Mouse (Mus musculus) heart, postnatal 25 days (tissue): Measurements from ENCODE around the gene Lrrc75a. TPM values are rescaled to one million over a fixed set of nuclear protein-coding genes. Genes with fewer than 3 reads are reported as not detected.

Source experiments
- DNase-seq: peaks from one replicate; pipeline ENCODE4 v3.0.0; 2022; ENCODE audit warnings: low spot score
- intact Hi-C: fragments of 180-260 bp; cut with DNase I; formaldehyde crosslinking; loops from one replicate; pipeline ENCODE4 v1.15.1; 2025
- total RNA-seq, 2 experiments: library from RNA; stranded (reverse); gene quantifications; 2 replicates each; pipeline ENCODE4 v1.2.3; 2021

The Lrrc75a gene
- total RNA-seq, 2 experiments from 2014 or later = 4.9 to 6.4 TPM

GRCm38 (mm10) chr11:62603312-62604056 is 44.8 kb downstream of the Lrrc75a start:
- no peak for DNase-seq
- intact Hi-C loops = loop anchor here (2.0 kb wide), 1 partner anchor 53 kb away; the partner anchor contains the start of gene Ubb

- peak; percentile 94 for DNase-seq
- intact Hi-C loops = loop anchor here (2.0 kb wide), 1 partner anchor 52 kb away; the partner anchor contains the start of gene Ubb
Observed at GRCm38 (mm10) chr11:62602619-62603311, 45.6 kb downstream of the Lrrc75a start.

GRCm38 (mm10) chr11:62601732-62602618 is 46.3 kb downstream of the Lrrc75a start:
- intact Hi-C loops = loop anchor here (2.0 kb wide), 1 partner anchor 51 kb away; the partner anchor contains the start of gene Ubb
- no peak for DNase-seq

- DNase-seq = no peak
Observed at GRCm38 (mm10) chr11:62598571-62598970, 49.8 kb downstream of the Lrrc75a start.

GRCm38 (mm10) chr11:62591904-62592575 is 56.3 kb downstream of the Lrrc75a start:
- DNase-seq = no peak
- intact Hi-C loops = no loop called here

More at GRCm38 (mm10) chr11:62598571-62598970, 49.8 kb downstream of the Lrrc75a start:
- intact Hi-C loops = no loop called here

GRCm38 (mm10) chr11:62591026-62591425 is 57.3 kb downstream of the Lrrc75a start:
- intact Hi-C loops = no loop called here
- no peak for DNase-seq

GRCm38 (mm10) chr11:62589391-62589790 is 58.9 kb downstream of the Lrrc75a start:
- DNase-seq = no peak
- intact Hi-C loops = no loop called here

- no peak for DNase-seq
- intact Hi-C loops = no loop called here
Observed at GRCm38 (mm10) chr11:62587034-62587433, 61.3 kb downstream of the Lrrc75a start.

GRCm38 (mm10) chr11:62584671-62585206 is 63.6 kb downstream of the Lrrc75a start:
- intact Hi-C loops = no loop called here
- no peak for DNase-seq

- no peak for DNase-seq
- intact Hi-C loops = no loop called here
Observed at GRCm38 (mm10) chr11:62583031-62583430, 65.3 kb downstream of the Lrrc75a start.

- intact Hi-C loops = loop anchor here (5.0 kb wide), 1 partner anchor 39 kb away; the partner anchor contains the start of gene Cenpv
- peak; percentile 23 for DNase-seq
Observed at GRCm38 (mm10) chr11:62576530-62577152, 71.7 kb downstream of the Lrrc75a start.

- no peak for DNase-seq
- intact Hi-C loops = loop anchor here (2.0 to 5.0 kb wide), 2 partner anchors 39 to 179 kb away; partner anchors contain the start of gene Cenpv
Observed at GRCm38 (mm10) chr11:62575659-62576438, 72.5 kb downstream of the Lrrc75a start.

- intact Hi-C loops = loop anchor here (2.0 to 5.0 kb wide), 2 partner anchors 38 to 178 kb away; partner anchors contain the start of gene Cenpv
- peak; percentile 58 for DNase-seq
Observed at GRCm38 (mm10) chr11:62575297-62575658, 73.0 kb downstream of the Lrrc75a start.

GRCm38 (mm10) chr11:62574703-62575085 is 73.6 kb downstream of the Lrrc75a start:
- no peak for DNase-seq
- intact Hi-C loops = loop anchor here (2.0 to 5.0 kb wide), 2 partner anchors 37 to 178 kb away; partner anchors contain the start of gene Cenpv

- intact Hi-C loops = loop anchor here (2.0 kb wide), 1 partner anchor 177 kb away; no protein-coding TSS in a partner anchor
- no peak for DNase-seq
Observed at GRCm38 (mm10) chr11:62573959-62574702, 74.2 kb downstream of the Lrrc75a start, which contains the start of gene Trpv2. Trpv2 (plus strand) TSS chr11:62574486.

GRCm38 (mm10) chr11:62568300-62568699 is 80.0 kb downstream of the Lrrc75a start:
- no peak for DNase-seq
- intact Hi-C loops = no loop called here

GRCm38 (mm10) chr11:62566211-62566610 is 82.1 kb downstream of the Lrrc75a start:
- intact Hi-C loops = no loop called here
- no peak for DNase-seq
